Mouse (Mus musculus): Measurements from ENCODE around the gene Csmd2. TPM values are rescaled to one million over a fixed set of nuclear protein-coding genes. Genes with fewer than 3 reads are reported as not detected.
A peak's percentile ranks its signal among the peaks of the same experiment; 100 is the strongest.

The Csmd2 gene
- total and polyA plus RNA-seq, 2 experiments from 2014 or later = 9.1 to 48.2 TPM

DNA sequence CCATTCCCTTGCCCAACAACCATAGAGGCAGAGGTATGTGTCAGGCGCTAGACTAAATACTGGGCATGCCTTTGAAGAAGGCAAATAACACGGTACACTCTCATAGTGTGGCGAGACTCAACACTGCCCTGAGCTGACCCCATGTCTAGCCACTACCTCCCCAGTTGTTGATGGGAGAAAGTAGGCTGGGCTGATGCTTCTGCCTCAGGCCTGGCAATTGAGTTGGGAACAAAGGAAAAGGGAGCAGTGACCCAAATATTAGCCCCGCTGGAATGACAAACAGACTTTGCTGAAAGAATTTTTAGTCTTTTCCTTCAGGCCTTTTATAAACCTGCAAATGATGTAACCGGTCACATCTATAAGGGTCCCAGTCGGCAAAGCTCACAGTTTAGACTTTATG is 393.7 kb downstream of the Csmd2 start:
- DNase-seq (ENCODE audit: low spot score) (no peak), ATAC-seq (ENCODE audit: low FRiP score) (no peak)

DNA sequence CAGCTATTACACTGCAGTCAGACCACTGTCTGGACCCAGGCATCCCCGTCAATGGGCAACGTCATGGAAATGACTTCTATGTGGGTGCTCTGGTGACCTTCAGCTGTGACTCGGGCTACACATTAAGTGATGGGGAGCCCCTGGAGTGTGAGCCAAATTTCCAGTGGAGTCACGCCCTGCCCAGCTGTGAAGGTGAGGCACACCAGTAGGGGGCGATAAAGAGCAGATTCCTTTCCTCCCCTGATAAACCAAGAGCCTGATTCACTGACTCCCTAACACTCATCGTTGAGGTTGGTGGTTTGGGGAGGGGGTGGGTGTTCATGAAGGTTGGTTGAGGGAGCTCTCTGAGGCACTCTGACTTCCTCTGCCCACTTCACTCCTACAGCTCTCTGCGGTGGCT is 396.1 kb downstream of the Csmd2 start:
- no peaks in the 10 kb centered on the region for H3K9me3 ChIP-seq (ENCODE audit: low read length)
- 94% methylated on average over 7 of the region's 7 CpGs for WGBS
- H3K4me3 ChIP-seq (ENCODE audit: low read depth, low read length) = no peak overlapping the region
- no peak overlapping the region for H3K4me2 ChIP-seq (ENCODE audit: low read depth, low read length, poor library complexity, severe bottlenecking)
- H3K4me1 ChIP-seq (ENCODE audit: insufficient read depth, low read length) = no peaks in the 10 kb centered on the region
- no peak overlapping the region for H3K27ac ChIP-seq (ENCODE audit: low read depth, low read length)
- no peak for DNase-seq (ENCODE audit: low spot score)
- peaks cover 30% of the 10 kb centered on the region for H3K36me3 ChIP-seq (ENCODE audit: insufficient read depth, low read length)
- TF ChIP-seq CTCF (IDR thresholded peaks at IDR 0.05) = peak; percentile 54
- no peak for ATAC-seq (ENCODE audit: low FRiP score)
- H3K9ac ChIP-seq (replicated peaks; ENCODE audit: low read length, poor library complexity, severe bottlenecking) = no peak overlapping the region
- H3K27me3 ChIP-seq (ENCODE audit: insufficient read depth, low read length) = no peaks in the 10 kb centered on the region

More for the DNA sequence above, 393.7 kb downstream of the Csmd2 start:
- Histone ChIP-seq H3K36me3 (ENCODE audit: insufficient read depth, low read length) (peaks cover 26% of the 10 kb centered on the region), H3K9me3 (ENCODE audit: low read length) (no peaks in the 10 kb centered on the region), H3K27ac (ENCODE audit: low read depth, low read length) (no peak overlapping the region), H3K4me2 (ENCODE audit: low read depth, low read length, poor library complexity, severe bottlenecking) (no peak overlapping the region), H3K4me3 (ENCODE audit: low read depth, low read length) (no peak overlapping the region), H3K27me3 (ENCODE audit: insufficient read depth, low read length) (no peaks in the 10 kb centered on the region), H3K4me1 (ENCODE audit: insufficient read depth, low read length) (no peaks in the 10 kb centered on the region), H3K9ac (replicated peaks; ENCODE audit: low read length, poor library complexity, severe bottlenecking) (no peak overlapping the region)
- 91% methylated on average over 6 of the region's 6 CpGs for WGBS
- TF ChIP-seq CTCF (IDR thresholded peaks at IDR 0.05) = no peak

DNA sequence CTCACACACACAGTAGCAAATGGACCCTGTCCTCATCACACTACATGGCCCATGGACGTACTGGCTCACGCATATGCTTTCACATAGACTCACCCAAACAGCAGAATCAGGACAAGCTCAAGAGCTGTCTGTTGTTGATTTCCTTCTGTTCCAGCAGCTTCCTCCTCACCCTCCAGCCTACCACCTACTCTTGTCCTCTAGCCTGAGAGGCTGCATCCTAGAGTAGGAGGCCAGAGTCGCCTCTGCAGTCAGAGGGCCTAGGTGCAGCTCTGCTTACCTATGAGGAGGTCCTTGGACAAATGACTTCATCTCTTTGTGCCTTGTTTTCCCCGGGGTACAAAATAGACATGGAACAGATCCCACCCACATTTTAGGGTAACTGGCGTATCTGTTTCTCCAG is 403.8 kb downstream of the Csmd2 start:
- H3K9me3 ChIP-seq (ENCODE audit: low read length) = no peaks in the 10 kb centered on the region
- H3K36me3 ChIP-seq (ENCODE audit: insufficient read depth, low read length) = peaks cover 41% of the 10 kb centered on the region
- ATAC-seq (ENCODE audit: low FRiP score) = no peak
- H3K4me2 ChIP-seq (ENCODE audit: low read depth, low read length, poor library complexity, severe bottlenecking) = no peak overlapping the region
- WGBS = 91% methylated on average over 5 of the region's 5 CpGs
- no peaks in the 10 kb centered on the region for H3K4me1 ChIP-seq (ENCODE audit: insufficient read depth, low read length)
- no peak overlapping the region for H3K4me3 ChIP-seq (ENCODE audit: low read depth, low read length)
- no peak overlapping the region for H3K27ac ChIP-seq (ENCODE audit: low read depth, low read length)
- TF ChIP-seq CTCF (IDR thresholded peaks at IDR 0.05) = no peak
- no peak for DNase-seq (ENCODE audit: low spot score)
- H3K9ac ChIP-seq (replicated peaks; ENCODE audit: low read length, poor library complexity, severe bottlenecking) = no peak overlapping the region
- H3K27me3 ChIP-seq (ENCODE audit: insufficient read depth, low read length) = no peaks in the 10 kb centered on the region

DNA sequence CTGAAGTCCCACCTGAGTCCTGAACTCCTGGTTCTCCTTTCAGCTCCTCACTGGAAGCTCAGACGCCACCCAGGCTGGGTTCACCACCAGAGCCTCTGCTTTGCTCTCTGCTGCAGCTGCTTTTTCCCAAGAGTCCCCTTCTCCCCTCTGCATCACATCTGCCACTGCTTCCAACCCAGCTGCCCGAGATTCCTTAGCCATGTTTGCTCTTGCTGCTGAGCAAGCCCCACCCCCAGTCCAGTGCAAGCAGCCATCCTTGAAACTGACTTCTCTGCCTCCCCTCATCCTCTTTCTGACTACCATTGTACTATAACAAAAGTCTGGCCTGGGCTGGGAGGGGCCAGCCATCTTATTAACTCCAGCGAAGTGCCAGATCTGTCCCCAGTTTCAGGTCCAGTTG is 404.6 kb downstream of the Csmd2 start:
- WGBS = 19% methylated on average over 3 of the region's 3 CpGs
- H3K9ac ChIP-seq (replicated peaks; ENCODE audit: low read length, poor library complexity, severe bottlenecking) = no peak overlapping the region
- H3K4me1 ChIP-seq (ENCODE audit: insufficient read depth, low read length) = no peaks in the 10 kb centered on the region
- H3K4me2 ChIP-seq (ENCODE audit: low read depth, low read length, poor library complexity, severe bottlenecking) = no peak overlapping the region
- no peak for TF ChIP-seq CTCF (IDR thresholded peaks at IDR 0.05)
- no peak overlapping the region for H3K27ac ChIP-seq (ENCODE audit: low read depth, low read length)
- ATAC-seq (ENCODE audit: low FRiP score) (no peak), DNase-seq (ENCODE audit: low spot score) (no peak)
- H3K36me3 ChIP-seq (ENCODE audit: insufficient read depth, low read length) = peaks cover 37% of the 10 kb centered on the region
- no peaks in the 10 kb centered on the region for H3K27me3 ChIP-seq (ENCODE audit: insufficient read depth, low read length)
- no peaks in the 10 kb centered on the region for H3K9me3 ChIP-seq (ENCODE audit: low read length)
- H3K4me3 ChIP-seq (ENCODE audit: low read depth, low read length) = no peak overlapping the region

DNA sequence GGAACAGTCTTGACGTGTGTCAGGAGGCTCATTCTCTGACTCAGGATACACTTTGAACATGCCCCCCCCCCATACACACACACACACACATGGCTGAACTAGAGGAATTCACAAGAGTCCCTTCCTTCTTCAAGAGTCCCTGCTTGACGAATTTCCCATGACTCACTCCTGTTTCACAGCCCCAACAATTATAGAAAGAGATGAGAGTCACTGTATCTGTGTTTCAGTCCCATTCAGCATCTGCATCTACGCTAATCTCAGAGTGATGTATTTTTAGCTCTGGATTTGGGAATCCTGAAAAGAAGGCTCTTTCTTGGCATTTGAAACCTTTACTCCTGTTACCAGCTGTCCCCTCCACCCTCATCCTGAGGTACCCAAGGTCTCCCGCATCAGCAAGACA is 406.2 kb downstream of the Csmd2 start:
- Histone ChIP-seq H3K9ac (replicated peaks; ENCODE audit: low read length, poor library complexity, severe bottlenecking) (no peak overlapping the region), H3K9me3 (ENCODE audit: low read length) (no peaks in the 10 kb centered on the region), H3K4me2 (ENCODE audit: low read depth, low read length, poor library complexity, severe bottlenecking) (no peak overlapping the region), H3K27ac (ENCODE audit: low read depth, low read length) (no peak overlapping the region), H3K4me3 (ENCODE audit: low read depth, low read length) (no peak overlapping the region), H3K4me1 (ENCODE audit: insufficient read depth, low read length) (no peaks in the 10 kb centered on the region), H3K27me3 (ENCODE audit: insufficient read depth, low read length) (no peaks in the 10 kb centered on the region), H3K36me3 (ENCODE audit: insufficient read depth, low read length) (peaks cover 41% of the 10 kb centered on the region)
- DNase-seq (ENCODE audit: low spot score) = no peak
- no peak for TF ChIP-seq CTCF (IDR thresholded peaks at IDR 0.05)
- WGBS = 84% methylated on average over 4 of the region's 4 CpGs
- no peak for ATAC-seq (ENCODE audit: low FRiP score)

DNA sequence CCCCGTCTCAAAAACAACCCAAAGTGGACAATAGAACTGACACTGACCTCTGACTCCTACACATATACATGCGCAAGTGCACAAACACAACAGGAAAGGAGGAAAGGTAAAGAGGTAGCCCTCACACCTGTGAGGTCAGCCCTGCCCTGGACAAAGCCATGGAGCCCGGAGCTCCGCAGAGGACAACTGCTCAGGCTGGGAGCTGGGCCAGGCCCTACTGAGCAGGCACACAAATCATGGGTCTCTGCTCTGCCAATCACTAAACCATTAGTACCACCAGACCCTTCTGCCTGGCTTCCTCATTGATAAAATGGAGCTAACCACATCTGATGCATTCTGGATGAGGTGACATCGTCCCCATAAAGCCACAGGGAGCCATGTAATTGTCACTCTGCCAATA is 409.0 kb downstream of the Csmd2 start:
- peaks cover 25% of the 10 kb centered on the region for H3K36me3 ChIP-seq (ENCODE audit: insufficient read depth, low read length)
- no peak for TF ChIP-seq CTCF (IDR thresholded peaks at IDR 0.05)

More for the DNA sequence above, 409.0 kb downstream of the Csmd2 start:
- ATAC-seq (ENCODE audit: low FRiP score) (no peak), DNase-seq (ENCODE audit: low spot score) (no peak)
- Histone ChIP-seq H3K9ac (replicated peaks; ENCODE audit: low read length, poor library complexity, severe bottlenecking) (no peak overlapping the region), H3K9me3 (ENCODE audit: low read length) (no peaks in the 10 kb centered on the region), H3K27ac (ENCODE audit: low read depth, low read length) (no peak overlapping the region), H3K4me2 (ENCODE audit: low read depth, low read length, poor library complexity, severe bottlenecking) (no peak overlapping the region), H3K4me3 (ENCODE audit: low read depth, low read length) (no peak overlapping the region), H3K27me3 (ENCODE audit: insufficient read depth, low read length) (no peaks in the 10 kb centered on the region), H3K4me1 (ENCODE audit: insufficient read depth, low read length) (no peaks in the 10 kb centered on the region; the same call in 1 of the 2 replicates)
- WGBS = 85% methylated on average over 5 of the region's 5 CpGs

All from midbrain, postnatal 0 days (tissue).